Mouse (Mus musculus): ENCODE data around the gene Mgst3.

Gene Mgst3

GRCm38 (mm10) chr1:167387796-167388195 lies 5.8 kb downstream of the Mgst3 start:
- no peak for DNase-seq (ENCODE audit: low spot score in 2 of 2)

GRCm38 (mm10) chr1:167387310-167387709 lies 6.3 kb downstream of the Mgst3 start:
- no peak for DNase-seq (ENCODE audit: low spot score in 2 of 2)

GRCm38 (mm10) chr1:167386466-167386865 lies 7.2 kb downstream of the Mgst3 start:
- DNase-seq (ENCODE audit: low spot score in 2 of 2) = no peak

GRCm38 (mm10) chr1:167385636-167386035 lies 8.0 kb downstream of the Mgst3 start:
- DNase-seq (ENCODE audit: low spot score in 2 of 2) = no peak

GRCm38 (mm10) chr1:167385211-167385610 lies 8.4 kb downstream of the Mgst3 start:
- no peak for DNase-seq (ENCODE audit: low spot score in 2 of 2)

GRCm38 (mm10) chr1:167384156-167384555 lies 9.5 kb downstream of the Mgst3 start:
- no peak for DNase-seq (ENCODE audit: low spot score in 2 of 2)

- DNase-seq (ENCODE audit: low spot score in 2 of 2) = no peak
Measured at GRCm38 (mm10) chr1:167383178-167383577, 10.5 kb downstream of the Mgst3 start.

GRCm38 (mm10) chr1:167382763-167383162 lies 10.9 kb downstream of the Mgst3 start:
- no peak for DNase-seq (ENCODE audit: low spot score in 2 of 2)

- DNase-seq (ENCODE audit: low spot score in 2 of 2) = no peak
Measured at GRCm38 (mm10) chr1:167382316-167382715, 11.3 kb downstream of the Mgst3 start.

GRCm38 (mm10) chr1:167381050-167382015 lies 12.3 kb downstream of the Mgst3 start:
- no peak for DNase-seq (ENCODE audit: low spot score in 2 of 2)

GRCm38 (mm10) chr1:167380223-167380622 lies 13.4 kb downstream of the Mgst3 start:
- no peak for DNase-seq (ENCODE audit: low spot score in 2 of 2)

GRCm38 (mm10) chr1:167379751-167380150 lies 13.9 kb downstream of the Mgst3 start:
- DNase-seq (ENCODE audit: low spot score in 2 of 2) = no peak

GRCm38 (mm10) chr1:167378019-167378418 lies 15.6 kb downstream of the Mgst3 start:
- DNase-seq (ENCODE audit: low spot score in 2 of 2) = no peak

GRCm38 (mm10) chr1:167374942-167375341 lies 18.7 kb downstream of the Mgst3 start:
- DNase-seq (ENCODE audit: low spot score in 2 of 2) = no peak

- no peak for DNase-seq (ENCODE audit: low spot score in 2 of 2)
Measured at GRCm38 (mm10) chr1:167374003-167374784, 19.4 kb downstream of the Mgst3 start.

GRCm38 (mm10) chr1:167372739-167373138 lies 20.9 kb downstream of the Mgst3 start:
- DNase-seq (ENCODE audit: low spot score in 2 of 2) = no peak

GRCm38 (mm10) chr1:167369905-167370304 lies 23.7 kb downstream of the Mgst3 start:
- peak; percentile 77 to 83 for DNase-seq (ENCODE audit: low spot score in 2 of 2)

GRCm38 (mm10) chr1:167368513-167368912 lies 25.1 kb downstream of the Mgst3 start:
- DNase-seq (ENCODE audit: low spot score in 2 of 2) = no peak

GRCm38 (mm10) chr1:167368018-167368417 lies 25.6 kb downstream of the Mgst3 start:
- no peak for DNase-seq (ENCODE audit: low spot score in 2 of 2)

GRCm38 (mm10) chr1:167366621-167367020 lies 27.0 kb downstream of the Mgst3 start:
- DNase-seq (ENCODE audit: low spot score in 2 of 2) = no peak

- DNase-seq (ENCODE audit: low spot score in 2 of 2) = no peak
Measured at GRCm38 (mm10) chr1:167365808-167366207, 27.8 kb downstream of the Mgst3 start.

- DNase-seq (ENCODE audit: low spot score in 2 of 2) = no peak
Measured at GRCm38 (mm10) chr1:167363322-167363721, 30.3 kb downstream of the Mgst3 start.

GRCm38 (mm10) chr1:167362819-167363218 lies 30.8 kb downstream of the Mgst3 start:
- no peak for DNase-seq (ENCODE audit: low spot score in 2 of 2)
